Mouse (Mus musculus) liver, adult 2 months (tissue): ENCODE results near the gene Slc22a23. TPM values are rescaled to one million over a fixed set of nuclear protein-coding genes. Genes with fewer than 3 reads are reported as not detected.

ENCODE experiments used
- DNase-seq: peaks from one replicate; pipeline ENCODE4 v3.0.0-alpha.2; 2011; ENCODE audit warnings: low read depth, low spot score; ENCODE audit errors: extremely low read depth
- H3K27ac ChIP-seq: fragments of 200-500 bp; replicated peaks from 2 replicates; pipeline ENCODE4 v1.5.1; 2012; ENCODE audit warnings: low read depth, mild to moderate bottlenecking, control low read depth, inconsistent platforms, low read length; ENCODE audit not compliant: insufficient read depth
- H3K27me3 ChIP-seq: fragments of 200-500 bp; 2 replicates; pipeline ENCODE4 v1.6.1; 2012; ENCODE audit warnings: mild to moderate bottlenecking, moderate library complexity, low read length, inconsistent platforms; ENCODE audit not compliant: control insufficient read depth, insufficient read depth
- H3K36me3 ChIP-seq: fragments of 200-500 bp; 2 replicates; pipeline ENCODE4 v1.6.1; 2012; ENCODE audit warnings: low read length, inconsistent platforms; ENCODE audit not compliant: control insufficient read depth, insufficient read depth
- H3K4me1 ChIP-seq: fragments of 200-500 bp; 2 replicates; pipeline ENCODE4 v1.6.1; 2011; ENCODE audit warnings: low read length; ENCODE audit not compliant: control insufficient read depth, insufficient read depth
- H3K4me3 ChIP-seq: fragments of 200-500 bp; 2 replicates; pipeline ENCODE4 v1.5.1; 2011; ENCODE audit warnings: low read depth, mild to moderate bottlenecking, control low read depth, low read length, moderate library complexity; ENCODE audit not compliant: insufficient read depth
- H3K79me2 ChIP-seq: fragments of 200-500 bp; 2 replicates; pipeline ENCODE4 v1.6.1; 2012; ENCODE audit warnings: inconsistent platforms, mild to moderate bottlenecking, low read length, moderate library complexity; ENCODE audit not compliant: control insufficient read depth, insufficient read depth
- H3K9ac ChIP-seq: fragments of 200-500 bp; 2 replicates; pipeline ENCODE4 v1.6.1; 2012; ENCODE audit warnings: low read depth, mild to moderate bottlenecking, control low read depth, inconsistent platforms, low read length
- CTCF ChIP-seq: fragments of 200-500 bp; IDR thresholded peaks from 2 replicates; pipeline ENCODE4 v1.5.1; 2011; ENCODE audit warnings: low read depth, low read length, control low read depth
- POLR2A ChIP-seq: fragments of 200-500 bp; IDR thresholded peaks from 2 replicates; pipeline ENCODE4 v1.6.1; 2011; ENCODE audit warnings: low read length, control low read depth; ENCODE audit not compliant: insufficient read depth; ENCODE audit errors: extremely low read depth
- WGBS: fragments of 180-500 bp; shearing (Covaris S2); methylation state at CpG from one replicate; pipeline ENCODE4 v1.1.7; 2018; 5-methylcytosine and 5-hydroxymethylcytosine counted together
- polyA plus RNA-seq: library from polyadenylated mRNA; depleted of rRNA; stranded (reverse); fragments of >200 nt; gene quantifications from 2 replicates; pipeline ENCODE4 v1.2.3, GENCODE M21; 2012
- total RNA-seq: library from RNA; depleted of rRNA; stranded (reverse); fragments of >200 nt; gene quantifications from 2 replicates; pipeline ENCODE4 v1.2.3, GENCODE M21; 2014

Slc22a23 gene
- total and polyA plus RNA-seq, 2 experiments = 31.6 to 50.6 TPM

- DNase-seq = no peak
- no peak overlapping the region for H3K27ac ChIP-seq
Measured at GRCm38 (mm10) chr13:34132875-34133274, 212.1 kb downstream of the Slc22a23 start.

GRCm38 (mm10) chr13:34132299-34132698 lies 212.7 kb downstream of the Slc22a23 start:
- no peaks in the 10 kb centered on the region for H3K79me2 ChIP-seq
- WGBS = 10% methylated on average over 15 of the region's 15 CpGs
- peaks cover 15% of the 10 kb centered on the region; the same call in 1 of the 2 replicates for H3K27me3 ChIP-seq

More at GRCm38 (mm10) chr13:34132875-34133274, 212.1 kb downstream of the Slc22a23 start:
- H3K9ac ChIP-seq = no peak overlapping the region
- 49% methylated on average over 6 of the region's 6 CpGs for WGBS
- H3K4me3 ChIP-seq = no peak overlapping the region
- no peaks in the 10 kb centered on the region for H3K79me2 ChIP-seq
- TF ChIP-seq CTCF (no peak), POLR2A (no peak)
- H3K27me3 ChIP-seq = peaks cover 15% of the 10 kb centered on the region; the same call in 1 of the 2 replicates
- no peaks in the 10 kb centered on the region for H3K36me3 ChIP-seq
- peaks cover 8% of the 10 kb centered on the region; the same call in 1 of the 2 replicates for H3K4me1 ChIP-seq

GRCm38 (mm10) chr13:34131708-34132060 lies 213.3 kb downstream of the Slc22a23 start:
- DNase-seq = no peak
- WGBS = 8% methylated on average over 10 of the region's 10 CpGs
- Histone ChIP-seq H3K27me3 (peaks cover 15% of the 10 kb centered on the region; the same call in 1 of the 2 replicates), H3K4me3 (no peak overlapping the region), H3K36me3 (no peaks in the 10 kb centered on the region), H3K79me2 (no peaks in the 10 kb centered on the region), H3K4me1 (peaks cover 8% of the 10 kb centered on the region; the same call in 1 of the 2 replicates), H3K27ac (no peak overlapping the region), H3K9ac (no peak overlapping the region)
- TF ChIP-seq CTCF (no peak), POLR2A (no peak)

More at GRCm38 (mm10) chr13:34132299-34132698, 212.7 kb downstream of the Slc22a23 start:
- H3K4me3 ChIP-seq = no peak overlapping the region
- H3K27ac ChIP-seq = no peak overlapping the region
- TF ChIP-seq POLR2A (no peak), CTCF (no peak)
- DNase-seq = no peak
- no peak overlapping the region for H3K9ac ChIP-seq
- peaks cover 8% of the 10 kb centered on the region; the same call in 1 of the 2 replicates for H3K4me1 ChIP-seq
- H3K36me3 ChIP-seq = no peaks in the 10 kb centered on the region

GRCm38 (mm10) chr13:34131011-34131707 lies 213.8 kb downstream of the Slc22a23 start:
- H3K36me3 ChIP-seq = no peaks in the 10 kb centered on the region
- H3K4me3 ChIP-seq = no peak overlapping the region
- H3K4me1 ChIP-seq = peaks cover 8% of the 10 kb centered on the region; the same call in 1 of the 2 replicates
- WGBS = 6% methylated on average over 24 of the region's 24 CpGs
- TF ChIP-seq POLR2A = no peak
- no peak for TF ChIP-seq CTCF
- no peaks in the 10 kb centered on the region for H3K79me2 ChIP-seq
- no peak for DNase-seq
- H3K9ac ChIP-seq = no peak overlapping the region
- H3K27me3 ChIP-seq = peaks cover 15% of the 10 kb centered on the region; the same call in 1 of the 2 replicates
- no peak overlapping the region for H3K27ac ChIP-seq

DNA sequence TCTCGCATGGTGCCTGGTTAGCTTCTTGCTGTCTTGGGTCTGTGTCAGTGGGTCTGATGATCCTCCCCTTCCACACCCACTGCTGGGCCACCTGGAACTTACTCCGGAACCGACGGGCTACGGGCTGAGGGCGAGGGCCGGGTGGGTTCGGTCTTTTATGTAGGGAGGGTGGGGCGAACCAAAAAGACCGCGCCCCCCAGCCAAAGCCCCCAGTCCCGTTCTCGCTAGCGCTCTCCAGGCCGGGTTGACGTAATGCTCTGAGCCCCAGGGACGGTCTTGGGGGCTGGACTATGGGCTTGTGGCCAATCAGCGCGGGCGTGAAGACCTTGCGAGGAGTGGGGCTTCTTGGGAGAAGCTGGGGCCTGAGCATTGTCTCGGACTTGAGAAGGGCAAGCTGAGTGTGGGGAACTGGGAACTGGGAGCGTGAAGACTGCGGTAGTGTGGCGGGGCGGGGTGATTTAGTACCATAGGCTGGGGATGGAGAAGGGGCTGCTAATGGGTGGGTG lies 214.7 kb downstream of the Slc22a23 start, which contains the start of gene Tubb2b:
TSS of gene Tubb2b (minus strand) at position 241 of the 506 bp plus-strand sequence.
- Histone ChIP-seq H3K36me3 (no peaks in the 10 kb centered on the region), H3K4me3 (peak within 1 kb of the TSS; percentile 50), H3K9ac (no peak within 1 kb of the TSS; the same call in 1 of the 2 replicates), H3K27me3 (peaks cover 15% of the 10 kb centered on the region; the same call in 1 of the 2 replicates), H3K4me1 (peaks cover 8% of the 10 kb centered on the region; the same call in 1 of the 2 replicates), H3K27ac (no peak within 1 kb of the TSS), H3K79me2 (no peaks in the 10 kb centered on the region)
- DNase-seq = no peak
- 3% methylated on average over 26 of the region's 26 CpGs for WGBS
- TF ChIP-seq POLR2A = no peak
- no peak for TF ChIP-seq CTCF
